Mouse (Mus musculus) heart, embryonic 14.5 days (tissue): ENCODE measurements around the gene Adk. TPM values are rescaled to one million over a fixed set of nuclear protein-coding genes. Genes with fewer than 3 reads are reported as not detected.

ENCODE experiments used
- ATAC-seq: fragments of 200-750 bp; cut with Nextera tagmentation; 2 replicates; pipeline ENCODE4 v1.8.0; 2017; ENCODE audit warnings: low read depth, moderate TSS enrichment; ENCODE audit not compliant: insufficient number of reproducible peaks, insufficient read depth, low FRiP score
- H3K27ac ChIP-seq, 2 experiments: fragments of 200-500 bp in 1 of 2; fragments of 300-500 bp in 1 of 2; sonication (generic) in 1 of 2; replicated peaks in 1 of 2; 2 replicates each; pipeline ENCODE4 v1.5.1; 2012 to 2014; ENCODE audit warnings: low read depth in 2 of 2, low read length in 2 of 2, control low read depth in 1 of 2, mild to moderate bottlenecking in 1 of 2, mixed read lengths in 1 of 2; ENCODE audit not compliant: control insufficient read depth in 1 of 2, insufficient read depth in 1 of 2
- H3K27me3 ChIP-seq: fragments of 300-500 bp; sonication (generic); 2 replicates; pipeline ENCODE4 v1.6.1; 2014; ENCODE audit warnings: mild to moderate bottlenecking, low read length, control low read depth; ENCODE audit not compliant: control insufficient read depth, insufficient read depth
- H3K36me3 ChIP-seq: fragments of 300-500 bp; sonication (generic); 2 replicates; pipeline ENCODE4 v1.6.1; 2014; ENCODE audit warnings: mild to moderate bottlenecking, control low read depth, low read length, mixed read lengths; ENCODE audit not compliant: control insufficient read depth, insufficient read depth
- H3K4me1 ChIP-seq, 2 experiments: fragments of 200-500 bp in 1 of 2; fragments of 300-500 bp in 1 of 2; sonication (generic) in 1 of 2; 2 replicates each; pipeline ENCODE4 v1.6.1; 2012 to 2014; ENCODE audit warnings: low read length in 2 of 2, control low read depth in 1 of 2, mixed read lengths in 1 of 2; ENCODE audit not compliant: control insufficient read depth in 2 of 2, insufficient read depth in 2 of 2
- H3K4me2 ChIP-seq: fragments of 300-500 bp; sonication (generic); 2 replicates; pipeline ENCODE4 v1.6.1; 2014; ENCODE audit warnings: mild to moderate bottlenecking, low read length
- H3K4me3 ChIP-seq, 2 experiments: fragments of 200-500 bp in 1 of 2; fragments of 300-500 bp in 1 of 2; sonication (generic) in 1 of 2; 2 replicates each; pipeline ENCODE4 v1.5.1; 2012 to 2014; ENCODE audit warnings: low read length in 2 of 2, mild to moderate bottlenecking in 2 of 2, control low read depth in 1 of 2, low read depth in 1 of 2, moderate library complexity in 1 of 2; ENCODE audit not compliant: control insufficient read depth in 1 of 2, insufficient read depth in 1 of 2
- H3K9ac ChIP-seq: fragments of 300-500 bp; sonication (generic); 2 replicates; pipeline ENCODE4 v1.6.1; 2014; ENCODE audit warnings: mild to moderate bottlenecking, low read length
- H3K9me3 ChIP-seq: fragments of 300-500 bp; sonication (generic); 2 replicates; pipeline ENCODE4 v1.6.1; 2016; ENCODE audit warnings: low read length, control low read depth; ENCODE audit not compliant: control insufficient read depth
- WGBS: fragments of 180-500 bp; shearing (Covaris S2); extraction: QIAGEN DNeasy Blood & Tissue Kit; methylation state at CpG from one replicate; pipeline ENCODE4 v1.1.7; 2014; 5-methylcytosine and 5-hydroxymethylcytosine counted together
- polyA plus RNA-seq: library from polyadenylated mRNA; unstranded; fragments of >200 nt; fragmentation: Nextera tagmentation; extraction: Ambion mirVana; gene quantifications from 2 replicates; pipeline ENCODE4 v1.2.1, GENCODE M21; 2014

Gene Adk
- polyA plus RNA-seq, 1 experiment from 2014 or later = 250 TPM

DNA sequence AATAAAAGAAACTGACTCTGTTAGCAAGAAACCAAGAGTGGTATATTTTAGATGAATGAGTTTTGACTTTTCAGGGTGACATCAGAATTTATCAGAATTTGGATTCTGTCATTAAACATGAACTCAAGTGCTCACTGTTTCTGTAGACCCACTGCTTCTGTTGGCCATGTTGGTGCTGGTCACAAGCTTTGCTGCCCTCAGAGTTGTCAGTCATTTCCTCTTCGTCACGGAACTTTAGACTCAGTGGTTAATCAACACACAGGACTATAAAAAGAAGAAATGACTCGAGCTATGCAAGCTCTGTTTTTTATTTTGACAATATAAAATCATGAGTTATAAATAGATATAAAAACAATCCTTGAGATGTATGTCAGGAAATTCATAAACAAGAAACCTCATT, 228.1 kb downstream of the Adk start:
- H3K27me3 ChIP-seq = no peaks in the 10 kb centered on the region
- 0 out of 2 replicates have a peak, but pooled peaks cover 6% of the 10 kb centered on the region for H3K36me3 ChIP-seq
- WGBS = 44% methylated on average over 3 of the region's 3 CpGs
- H3K9me3 ChIP-seq = no peaks in the 10 kb centered on the region
- H3K9ac ChIP-seq = no peak overlapping the region
- no peak overlapping the region for H3K4me3 ChIP-seq
- peaks cover 0 to 26% of the 10 kb centered on the region in 2 experiments; a peak in 2 of 4 replicates for H3K4me1 ChIP-seq
- no peak overlapping the region for H3K27ac ChIP-seq
- no peak overlapping the region for H3K4me2 ChIP-seq
- ATAC-seq = no peak

DNA sequence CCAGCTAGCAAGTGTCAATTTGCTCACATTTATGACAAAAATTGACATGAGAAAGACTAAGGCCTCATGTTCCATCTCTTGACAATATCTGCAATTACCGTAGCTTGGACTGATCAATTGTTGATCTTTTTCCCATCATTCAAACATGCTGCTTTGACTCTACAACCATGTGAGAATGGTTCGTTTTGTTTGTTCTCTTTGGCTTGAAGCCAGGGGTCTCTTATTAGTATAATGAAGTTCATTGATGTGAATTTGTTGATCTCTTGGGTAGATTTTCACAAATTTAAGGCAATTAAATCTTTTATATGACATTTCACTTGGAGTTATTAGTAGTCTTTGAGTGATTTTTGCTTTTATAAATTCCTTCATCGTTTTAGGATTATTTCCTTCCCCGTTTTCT, 229.1 kb downstream of the Adk start:
- H3K4me1 ChIP-seq = peaks cover 2 to 29% of the 10 kb centered on the region in 2 experiments; a peak in 3 of 4 replicates
- H3K27me3 ChIP-seq = no peaks in the 10 kb centered on the region
- H3K27ac ChIP-seq = no peak overlapping the region
- no peak overlapping the region for H3K4me3 ChIP-seq
- H3K9ac ChIP-seq = no peak overlapping the region
- 86% methylated on average over 4 of the region's 4 CpGs for WGBS
- no peaks in the 10 kb centered on the region for H3K9me3 ChIP-seq
- 0 out of 2 replicates have a peak, but pooled peaks cover 6% of the 10 kb centered on the region for H3K36me3 ChIP-seq
- H3K4me2 ChIP-seq = no peak overlapping the region
- no peak for ATAC-seq

DNA sequence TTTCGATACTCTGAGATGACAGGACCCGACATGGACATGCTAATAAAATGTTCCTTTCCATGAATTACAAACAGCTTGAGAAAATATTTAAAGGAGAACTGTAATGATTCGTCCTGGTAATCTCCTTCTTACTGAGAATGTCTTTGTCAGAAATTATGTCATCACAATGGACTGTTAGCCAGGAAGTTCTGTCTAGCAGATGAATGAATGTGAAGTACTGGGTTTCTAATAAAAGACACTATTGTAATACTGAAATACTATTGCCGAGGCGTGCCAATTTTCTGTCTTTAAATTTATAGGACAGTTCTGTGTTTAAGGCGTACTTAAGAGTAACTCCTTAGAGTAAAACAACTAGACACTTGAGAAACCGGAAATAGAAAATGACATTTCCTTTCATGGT, 231.7 kb downstream of the Adk start:
- peak overlapping the region in 1 of 2 experiments; percentile 61; a peak in 2 of 4 replicates for H3K27ac ChIP-seq
- H3K4me3 ChIP-seq = no peak overlapping the region
- H3K4me2 ChIP-seq = no peak overlapping the region
- H3K27me3 ChIP-seq = no peaks in the 10 kb centered on the region
- peaks cover 2 to 29% of the 10 kb centered on the region in 2 experiments; a peak in 3 of 4 replicates for H3K4me1 ChIP-seq
- 34% methylated on average over 7 of the region's 7 CpGs for WGBS
- H3K36me3 ChIP-seq = 0 out of 2 replicates have a peak, but pooled peaks cover 6% of the 10 kb centered on the region
- no peak overlapping the region for H3K9ac ChIP-seq
- no peaks in the 10 kb centered on the region for H3K9me3 ChIP-seq
- ATAC-seq = no peak

DNA sequence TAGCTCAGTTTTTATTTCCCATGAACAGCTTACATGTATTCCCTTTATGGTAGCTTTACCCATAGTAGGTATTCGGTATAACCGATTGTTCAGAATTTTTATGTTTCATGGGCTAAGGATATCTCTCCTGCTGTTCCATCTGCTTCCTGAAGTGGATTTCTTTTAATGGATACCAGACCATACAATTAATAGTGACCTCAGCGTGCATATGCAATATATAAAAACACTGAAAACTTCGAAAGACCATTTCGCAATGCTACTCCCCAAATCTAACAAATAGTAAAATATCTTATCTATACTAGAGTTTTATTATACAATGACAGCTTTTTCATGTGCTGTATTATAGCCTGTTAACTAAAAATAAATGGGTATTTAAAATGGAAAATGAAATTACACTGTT, 232.5 kb downstream of the Adk start:
- H3K4me2 ChIP-seq = no peak overlapping the region
- ATAC-seq = no peak
- H3K4me3 ChIP-seq = no peak overlapping the region
- H3K4me1 ChIP-seq = peaks cover 2 to 29% of the 10 kb centered on the region in 2 experiments; a peak in 3 of 4 replicates
- H3K9me3 ChIP-seq = no peaks in the 10 kb centered on the region
- H3K9ac ChIP-seq = no peak overlapping the region
- WGBS = 90% methylated on average over 5 of the region's 5 CpGs
- H3K27me3 ChIP-seq = no peaks in the 10 kb centered on the region
- H3K36me3 ChIP-seq = 0 out of 2 replicates have a peak, but pooled peaks cover 6% of the 10 kb centered on the region
- no peak overlapping the region for H3K27ac ChIP-seq

DNA sequence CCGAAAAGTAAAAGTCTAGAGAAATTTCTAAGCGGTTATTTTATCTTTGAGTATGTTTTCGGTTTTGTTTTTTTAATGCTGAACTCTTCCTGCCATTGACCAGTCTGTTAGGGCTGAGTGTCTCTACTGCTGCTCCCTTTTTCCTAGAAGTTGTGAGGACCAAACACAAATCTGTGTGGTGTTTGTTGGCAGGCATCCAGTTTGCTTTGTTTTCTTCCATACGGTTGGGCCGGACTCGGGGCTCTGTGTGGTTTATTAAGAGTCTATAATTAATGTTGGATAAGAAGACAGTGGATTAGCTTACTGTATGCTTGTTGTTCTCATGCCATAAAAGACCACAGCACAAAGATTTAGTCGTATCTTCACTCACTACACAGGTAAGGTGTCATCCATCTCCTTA, 233.9 kb downstream of the Adk start:
- Histone ChIP-seq H3K36me3 (0 out of 2 replicates have a peak, but pooled peaks cover 6% of the 10 kb centered on the region), H3K4me2 (no peak overlapping the region), H3K27ac (no peak overlapping the region), H3K4me1 (peaks cover 2 to 29% of the 10 kb centered on the region in 2 experiments; a peak in 3 of 4 replicates), H3K9ac (no peak overlapping the region), H3K27me3 (no peaks in the 10 kb centered on the region), H3K9me3 (no peaks in the 10 kb centered on the region), H3K4me3 (no peak overlapping the region)
- 53% methylated on average over 7 of the region's 7 CpGs for WGBS
- ATAC-seq = no peak

DNA sequence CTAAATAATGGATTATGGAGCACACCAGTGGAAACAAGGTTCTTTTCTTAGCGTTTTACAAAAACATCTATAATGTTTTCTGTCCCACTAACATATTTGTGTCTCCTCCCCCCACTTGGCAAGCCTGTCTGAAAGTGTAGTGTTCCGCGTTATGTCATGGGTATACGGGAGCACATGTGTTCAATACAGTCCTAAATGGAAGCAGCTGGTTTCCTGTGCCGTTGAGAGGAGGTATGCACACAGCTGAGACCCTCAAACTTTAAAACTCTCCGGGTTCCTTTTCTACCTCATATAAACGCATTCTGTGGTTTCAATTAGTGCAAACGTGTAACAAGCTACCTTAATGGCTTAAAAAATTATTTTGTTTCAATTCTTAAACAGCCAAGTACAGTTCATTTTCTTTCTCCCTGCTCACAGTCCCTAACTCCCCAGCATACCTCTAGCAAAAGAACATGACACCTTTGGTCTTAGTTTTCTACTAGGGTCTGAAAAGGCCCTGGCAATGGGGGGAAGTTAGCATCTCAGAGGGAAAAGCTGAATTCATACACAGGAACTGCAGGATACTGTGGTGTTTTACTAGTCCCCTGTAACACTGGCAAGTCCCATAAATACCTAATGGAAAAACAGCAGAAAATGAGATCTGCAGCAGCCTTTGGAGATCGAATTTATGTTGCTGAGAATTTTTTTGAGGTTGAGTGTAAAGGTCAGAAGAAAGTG, 235.5 kb downstream of the Adk start:
- WGBS = 83% methylated on average over 9 of the region's 9 CpGs

DNA sequence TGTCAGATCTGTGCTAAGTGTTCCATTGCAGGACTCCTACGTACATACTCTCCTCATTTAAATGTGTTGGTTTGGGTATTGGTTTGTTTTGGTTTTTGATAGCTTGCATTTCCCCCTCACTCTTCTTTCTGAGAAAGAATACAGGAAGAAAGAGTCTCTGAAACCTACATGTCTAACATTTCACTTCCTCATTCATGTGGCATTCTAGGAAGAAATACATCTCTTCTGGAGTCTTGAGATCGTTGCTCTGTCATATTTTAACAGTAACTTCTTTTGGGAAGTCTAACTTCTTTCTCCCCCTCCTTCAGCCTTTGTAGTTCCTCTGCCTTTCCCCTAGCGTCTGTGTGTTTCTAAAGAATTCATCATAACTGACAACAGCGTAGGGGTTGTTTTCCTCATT, 247.4 kb downstream of the Adk start:
- Histone ChIP-seq H3K9ac (no peak overlapping the region), H3K36me3 (no peaks in the 10 kb centered on the region), H3K4me3 (no peak overlapping the region), H3K4me2 (no peak overlapping the region), H3K27ac (no peak overlapping the region), H3K27me3 (no peaks in the 10 kb centered on the region), H3K9me3 (no peaks in the 10 kb centered on the region), H3K4me1 (peaks cover 0 to 11% of the 10 kb centered on the region in 2 experiments; a peak in 2 of 4 replicates)
- ATAC-seq = no peak
- 85% methylated on average over 4 of the region's 4 CpGs for WGBS

More for the DNA sequence above, 235.5 kb downstream of the Adk start:
- no peak overlapping the region for H3K4me3 ChIP-seq
- no peak overlapping the region for H3K9ac ChIP-seq
- H3K27me3 ChIP-seq = no peaks in the 10 kb centered on the region
- H3K36me3 ChIP-seq = no peaks in the 10 kb centered on the region
- no peak overlapping the region for H3K4me2 ChIP-seq
- H3K9me3 ChIP-seq = no peaks in the 10 kb centered on the region
- no peak for ATAC-seq
- H3K27ac ChIP-seq = no peak overlapping the region
- H3K4me1 ChIP-seq = peaks cover 2 to 29% of the 10 kb centered on the region in 2 experiments; a peak in 3 of 4 replicates
